Mouse (Mus musculus): ENCODE data around the gene Rnf19b. TPM values are rescaled to one million over a fixed set of nuclear protein-coding genes. Genes with fewer than 3 reads are reported as not detected.

Rnf19b gene
- polyA plus RNA-seq, 1 experiment = 14.0 TPM

DNA sequence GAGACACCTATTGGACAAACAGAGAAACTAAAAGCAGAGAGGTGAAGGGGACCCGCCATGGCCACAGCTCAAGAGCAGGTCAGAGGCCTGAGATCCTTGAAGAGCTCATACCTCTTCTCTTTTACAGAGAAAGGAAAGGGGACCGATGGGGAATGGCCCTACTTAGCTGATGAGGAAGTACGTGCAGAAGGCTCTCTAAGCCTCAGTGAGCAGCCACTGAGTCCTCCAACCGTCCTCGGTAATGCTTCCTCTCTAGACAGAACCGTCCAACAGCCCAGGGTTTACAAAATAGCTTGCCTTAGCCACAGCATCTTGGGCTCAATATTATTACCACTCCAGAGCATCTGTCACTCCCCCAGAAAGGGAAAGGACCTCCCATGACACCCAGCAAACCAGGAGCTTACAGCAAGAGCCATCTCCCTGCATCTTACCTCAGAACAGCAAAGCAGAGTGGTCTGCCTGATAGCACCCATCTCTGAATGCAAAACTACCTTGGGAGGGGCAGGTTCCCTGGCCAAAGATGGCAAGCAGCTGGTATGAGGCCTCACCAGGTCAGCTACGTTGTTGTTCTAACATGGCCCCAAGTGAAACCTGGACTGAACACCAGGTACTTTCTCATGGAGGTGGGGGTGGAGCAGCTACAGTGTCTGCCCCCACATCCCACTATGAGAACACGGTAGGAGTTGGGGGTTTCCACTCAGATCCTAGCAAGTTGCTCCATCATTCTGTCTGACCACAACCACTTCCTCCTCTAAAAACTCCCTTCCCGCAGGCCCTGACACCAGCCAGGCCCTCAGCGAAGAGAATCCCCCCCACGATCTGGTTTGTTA lies 25.7 kb upstream of the Rnf19b start:
- Histone ChIP-seq H3K27me3 (ENCODE audit: control insufficient read depth) (peaks cover 32% of the 10 kb centered on the region), H3K9me3 (ENCODE audit: control insufficient read depth, low read length) (no peaks in the 10 kb centered on the region), H3K4me3 (replicated peaks) (no peak overlapping the region), H3K36me3 (ENCODE audit: control insufficient read depth) (no peaks in the 10 kb centered on the region), H3K4me1 (ENCODE audit: control insufficient read depth) (peaks cover 20% of the 10 kb centered on the region)
- TF ChIP-seq TAL1 (IDR thresholded peaks at IDR 0.05; ENCODE audit: low read length) (no peak), GATA1 (IDR thresholded peaks at IDR 0.05; ENCODE audit: low read length) (no peak)

DNA sequence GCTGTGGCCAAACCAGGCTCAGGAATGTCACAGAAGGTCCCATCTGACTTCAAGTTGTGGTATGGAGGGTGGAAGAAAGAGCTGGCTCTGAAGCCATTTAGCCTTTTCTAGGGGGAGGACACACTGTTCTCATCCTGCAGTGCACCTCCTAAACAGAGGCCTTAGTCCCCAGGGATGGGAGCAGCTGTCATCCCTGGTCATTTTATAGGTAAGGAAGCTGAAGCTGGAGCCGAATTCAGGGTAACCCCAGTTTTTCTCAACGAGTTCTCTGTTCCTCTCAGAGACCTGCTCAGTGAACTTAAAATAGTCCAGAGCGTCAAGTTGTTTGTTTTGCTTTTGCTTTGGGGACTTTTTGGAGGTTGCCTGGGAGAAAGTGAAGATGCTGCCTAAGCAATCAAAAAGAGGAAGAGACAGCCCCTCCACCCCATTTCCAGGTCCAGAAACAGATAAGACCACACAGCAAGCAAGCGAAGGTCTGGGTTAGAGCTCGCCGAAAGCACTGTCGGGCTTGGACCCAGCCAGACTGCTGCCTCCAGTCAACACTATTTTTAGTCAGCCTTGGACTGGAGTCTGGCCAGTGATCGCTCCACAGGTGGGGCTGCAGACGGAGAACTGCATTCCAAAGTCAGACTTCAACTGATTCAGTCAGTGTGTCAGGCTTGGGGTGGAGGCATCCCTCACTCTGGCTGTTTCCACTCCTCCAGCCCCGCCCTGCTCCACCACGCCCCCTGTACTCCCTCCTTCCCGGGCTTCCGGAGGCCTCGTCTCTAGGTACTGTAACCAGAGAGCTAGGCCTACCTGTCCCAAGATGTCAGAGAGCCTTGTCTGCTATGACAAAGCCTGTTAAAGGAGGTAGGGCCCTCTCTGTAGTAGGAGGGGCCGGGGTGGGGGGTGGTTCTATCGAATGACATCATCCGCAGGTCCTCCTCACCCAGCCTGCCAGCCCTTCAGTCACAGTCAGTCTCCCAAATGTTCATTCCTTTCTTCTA lies 24.8 kb upstream of the Rnf19b start:
- peaks cover 20% of the 10 kb centered on the region for H3K4me1 ChIP-seq (ENCODE audit: control insufficient read depth)
- peak overlapping the region; percentile 7 for H3K4me3 ChIP-seq (replicated peaks)
- H3K36me3 ChIP-seq (ENCODE audit: control insufficient read depth) = no peaks in the 10 kb centered on the region
- no peak for TF ChIP-seq TAL1 (IDR thresholded peaks at IDR 0.05; ENCODE audit: low read length)
- H3K27me3 ChIP-seq (ENCODE audit: control insufficient read depth) = peaks cover 32% of the 10 kb centered on the region
- no peaks in the 10 kb centered on the region for H3K9me3 ChIP-seq (ENCODE audit: control insufficient read depth, low read length)

- Histone ChIP-seq H3K9me3 (ENCODE audit: control insufficient read depth, low read length) (no peaks in the 10 kb centered on the region), H3K36me3 (ENCODE audit: control insufficient read depth) (no peaks in the 10 kb centered on the region), H3K4me3 (replicated peaks) (no peak overlapping the region), H3K27me3 (ENCODE audit: control insufficient read depth) (peaks cover 32% of the 10 kb centered on the region), H3K4me1 (ENCODE audit: control insufficient read depth) (peaks cover 20% of the 10 kb centered on the region)
- TF ChIP-seq GATA1 (IDR thresholded peaks at IDR 0.05; ENCODE audit: low read length) (no peak), TAL1 (IDR thresholded peaks at IDR 0.05; ENCODE audit: low read length) (no peak)
Observed at GRCm38 (mm10) chr4:129034224-129034623, 23.8 kb upstream of the Rnf19b start.

DNA sequence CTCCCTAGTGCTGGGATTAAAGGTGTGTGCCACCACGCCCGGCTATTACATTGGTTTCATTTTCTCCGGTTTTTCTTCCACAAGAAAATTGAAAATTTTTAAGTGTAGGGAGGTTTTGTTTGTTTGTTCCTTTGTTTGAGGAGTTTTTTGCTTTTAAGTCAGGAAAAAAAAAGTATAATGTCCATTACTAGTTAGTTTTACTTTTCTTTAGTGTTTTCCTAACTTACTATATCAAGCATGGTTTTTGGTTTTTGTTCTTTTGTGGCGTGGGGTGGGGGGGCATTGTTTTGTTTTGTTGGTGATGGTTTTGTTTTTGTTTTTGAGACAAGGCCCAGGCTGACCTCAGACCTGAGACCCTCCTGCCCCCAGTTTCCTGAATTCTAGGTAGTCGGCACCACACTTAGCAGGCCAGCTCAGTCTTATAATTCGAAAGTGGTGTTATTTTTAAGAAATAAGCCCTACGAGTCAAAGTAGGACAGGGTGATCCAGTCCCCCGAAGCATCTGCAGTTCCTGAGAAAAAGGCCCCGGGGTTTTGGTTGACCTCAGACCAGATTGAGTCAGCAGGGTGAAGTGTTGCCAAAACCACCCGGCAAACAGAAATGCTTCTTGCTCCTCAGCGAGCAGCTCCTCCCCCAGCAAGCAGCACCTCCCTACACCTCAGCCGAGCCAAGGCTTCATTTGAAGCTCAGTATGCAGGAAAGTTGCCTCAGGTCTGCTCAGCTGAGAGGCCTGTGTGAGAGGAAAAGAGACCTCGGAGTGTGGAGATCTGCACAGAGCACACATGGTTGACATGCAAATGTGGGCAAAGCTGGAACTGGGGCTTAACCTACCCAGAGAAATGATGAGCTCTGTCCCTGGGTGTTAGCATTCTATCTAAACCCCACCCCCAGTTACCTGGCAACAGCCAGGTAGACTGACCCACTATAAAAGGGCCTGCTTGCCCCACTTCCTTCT lies 23.1 kb upstream of the Rnf19b start:
- H3K36me3 ChIP-seq (ENCODE audit: control insufficient read depth) = no peaks in the 10 kb centered on the region
- peaks cover 32% of the 10 kb centered on the region for H3K27me3 ChIP-seq (ENCODE audit: control insufficient read depth)
- H3K9me3 ChIP-seq (ENCODE audit: control insufficient read depth, low read length) = no peaks in the 10 kb centered on the region
- H3K4me3 ChIP-seq (replicated peaks) = no peak overlapping the region
- TF ChIP-seq TAL1 (IDR thresholded peaks at IDR 0.05; ENCODE audit: low read length) (no peak), GATA1 (IDR thresholded peaks at IDR 0.05; ENCODE audit: low read length) (no peak)
- H3K4me1 ChIP-seq (ENCODE audit: control insufficient read depth) = peaks cover 20% of the 10 kb centered on the region

GRCm38 (mm10) chr4:129035851-129036445 lies 22.1 kb upstream of the Rnf19b start:
- TF ChIP-seq TAL1 (IDR thresholded peaks at IDR 0.05; ENCODE audit: low read length) = no peak
- no peak for TF ChIP-seq GATA1 (IDR thresholded peaks at IDR 0.05; ENCODE audit: low read length)
- Histone ChIP-seq H3K27me3 (ENCODE audit: control insufficient read depth) (peaks cover 32% of the 10 kb centered on the region), H3K4me1 (ENCODE audit: control insufficient read depth) (peaks cover 20% of the 10 kb centered on the region), H3K9me3 (ENCODE audit: control insufficient read depth, low read length) (no peaks in the 10 kb centered on the region), H3K4me3 (replicated peaks) (no peak overlapping the region), H3K36me3 (ENCODE audit: control insufficient read depth) (no peaks in the 10 kb centered on the region)

DNA sequence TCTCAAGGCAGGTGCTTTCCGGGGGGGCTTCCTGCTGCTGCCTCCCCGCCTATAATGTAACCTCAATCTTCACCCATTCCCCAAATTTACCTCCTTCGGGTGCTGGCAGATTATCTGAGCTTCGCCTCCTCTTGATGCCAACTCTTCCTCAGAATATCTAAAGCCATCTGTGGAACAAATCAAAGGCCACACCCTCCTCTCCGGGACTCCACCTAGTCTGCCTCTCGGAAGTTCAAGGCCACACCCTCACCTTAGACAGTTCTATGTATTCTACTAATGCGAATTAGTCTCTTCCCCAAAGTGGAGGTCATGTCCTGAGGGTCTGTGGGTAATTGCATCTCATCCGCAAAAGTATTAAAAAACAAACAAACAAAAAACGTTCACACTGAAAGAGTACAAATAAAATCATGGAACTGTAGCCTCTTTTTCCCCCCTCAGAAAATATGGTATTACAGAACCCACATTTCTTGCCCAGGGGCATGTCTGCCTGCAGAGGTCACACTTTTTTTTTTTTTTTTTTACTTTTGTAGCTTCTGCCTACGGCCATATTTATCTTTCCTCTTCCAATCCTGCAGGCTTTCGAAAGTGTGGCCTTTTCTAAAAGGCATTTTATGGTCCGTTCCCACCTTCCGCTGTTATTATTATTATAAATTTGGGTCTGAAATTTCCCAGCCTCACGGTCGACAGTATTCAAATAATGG lies 10.2 kb upstream of the Rnf19b start:
- Histone ChIP-seq H3K4me1 (ENCODE audit: control insufficient read depth) (peaks cover 58% of the 10 kb centered on the region), H3K9me3 (ENCODE audit: control insufficient read depth, low read length) (peaks cover 3% of the 10 kb centered on the region; the same call in 1 of the 2 replicates), H3K27me3 (ENCODE audit: control insufficient read depth) (peaks cover 80% of the 10 kb centered on the region), H3K36me3 (ENCODE audit: control insufficient read depth) (no peaks in the 10 kb centered on the region), H3K4me3 (replicated peaks) (peak overlapping the region; percentile 62)
- TF ChIP-seq GATA1 (IDR thresholded peaks at IDR 0.05; ENCODE audit: low read length) = no peak
- no peak for TF ChIP-seq TAL1 (IDR thresholded peaks at IDR 0.05; ENCODE audit: low read length)

GRCm38 (mm10) chr4:129048501-129049305 lies 9.4 kb upstream of the Rnf19b start:
- no peaks in the 10 kb centered on the region for H3K36me3 ChIP-seq (ENCODE audit: control insufficient read depth)
- TF ChIP-seq GATA1 (IDR thresholded peaks at IDR 0.05; ENCODE audit: low read length) (no peak), TAL1 (IDR thresholded peaks at IDR 0.05; ENCODE audit: low read length) (no peak)
- peaks cover 77% of the 10 kb centered on the region for H3K27me3 ChIP-seq (ENCODE audit: control insufficient read depth)
- peaks cover 58% of the 10 kb centered on the region for H3K4me1 ChIP-seq (ENCODE audit: control insufficient read depth)
- H3K4me3 ChIP-seq (replicated peaks) = peak overlapping the region; percentile 62
- H3K9me3 ChIP-seq (ENCODE audit: control insufficient read depth, low read length) = peaks cover 3% of the 10 kb centered on the region; the same call in 1 of the 2 replicates

Measured in erythroblast, embryonic 14.5 days (primary cell).